Mouse (Mus musculus): ENCODE results near the gene Rapgef5.

The Rapgef5 gene

DNA sequence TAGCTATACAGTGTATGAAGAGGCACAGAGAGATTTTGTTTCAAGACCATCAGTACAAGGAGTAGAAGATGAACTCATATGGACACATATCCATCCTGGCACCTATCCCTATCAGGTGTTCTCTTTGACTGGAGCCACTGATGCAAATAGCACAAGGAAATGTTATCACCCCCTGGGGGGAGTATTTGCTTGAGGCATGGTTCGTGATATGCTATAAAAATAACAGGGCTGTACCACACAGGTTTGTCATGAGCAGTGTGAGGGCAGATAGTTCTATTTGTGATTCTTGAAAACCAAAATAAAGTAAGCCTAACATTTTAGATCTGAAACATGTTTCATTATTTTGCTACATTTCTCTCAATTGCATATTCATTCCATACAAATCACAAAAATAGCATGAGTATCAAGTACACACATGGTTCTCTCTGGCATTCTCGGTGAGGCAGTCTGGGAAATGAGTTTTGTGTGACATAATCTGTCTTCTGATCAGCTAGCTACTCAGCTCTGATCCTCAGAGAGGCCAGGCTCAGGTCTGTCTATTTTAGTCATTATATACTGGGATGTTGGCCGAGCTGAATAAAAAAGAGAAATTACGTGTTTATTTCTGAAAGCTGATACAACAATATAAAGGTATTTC is 12.3 kb downstream of the Rapgef5 start:
- DNase-seq (ENCODE audit: low read depth, low spot score): no peak

DNA sequence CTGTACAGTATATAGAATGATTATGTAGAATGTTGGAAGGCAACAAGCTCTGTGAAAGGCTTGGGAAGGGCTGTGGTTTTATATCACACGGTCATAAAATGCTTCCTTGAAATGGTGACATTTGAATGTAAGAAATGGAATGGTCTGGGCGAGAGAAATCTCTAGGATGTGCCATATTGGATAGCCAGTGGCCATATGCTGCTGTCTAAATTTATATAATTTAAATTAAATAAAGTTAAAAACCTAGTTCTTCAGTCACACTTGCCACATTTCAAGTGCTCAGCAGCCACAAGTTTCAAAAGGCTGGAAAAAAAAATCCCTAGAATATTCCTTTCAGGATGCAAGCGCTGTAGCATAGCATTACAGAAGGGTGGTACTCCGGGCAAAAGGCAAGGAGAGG is 14.8 kb downstream of the Rapgef5 start:
- no peak for DNase-seq (ENCODE audit: low read depth, low spot score)

DNA sequence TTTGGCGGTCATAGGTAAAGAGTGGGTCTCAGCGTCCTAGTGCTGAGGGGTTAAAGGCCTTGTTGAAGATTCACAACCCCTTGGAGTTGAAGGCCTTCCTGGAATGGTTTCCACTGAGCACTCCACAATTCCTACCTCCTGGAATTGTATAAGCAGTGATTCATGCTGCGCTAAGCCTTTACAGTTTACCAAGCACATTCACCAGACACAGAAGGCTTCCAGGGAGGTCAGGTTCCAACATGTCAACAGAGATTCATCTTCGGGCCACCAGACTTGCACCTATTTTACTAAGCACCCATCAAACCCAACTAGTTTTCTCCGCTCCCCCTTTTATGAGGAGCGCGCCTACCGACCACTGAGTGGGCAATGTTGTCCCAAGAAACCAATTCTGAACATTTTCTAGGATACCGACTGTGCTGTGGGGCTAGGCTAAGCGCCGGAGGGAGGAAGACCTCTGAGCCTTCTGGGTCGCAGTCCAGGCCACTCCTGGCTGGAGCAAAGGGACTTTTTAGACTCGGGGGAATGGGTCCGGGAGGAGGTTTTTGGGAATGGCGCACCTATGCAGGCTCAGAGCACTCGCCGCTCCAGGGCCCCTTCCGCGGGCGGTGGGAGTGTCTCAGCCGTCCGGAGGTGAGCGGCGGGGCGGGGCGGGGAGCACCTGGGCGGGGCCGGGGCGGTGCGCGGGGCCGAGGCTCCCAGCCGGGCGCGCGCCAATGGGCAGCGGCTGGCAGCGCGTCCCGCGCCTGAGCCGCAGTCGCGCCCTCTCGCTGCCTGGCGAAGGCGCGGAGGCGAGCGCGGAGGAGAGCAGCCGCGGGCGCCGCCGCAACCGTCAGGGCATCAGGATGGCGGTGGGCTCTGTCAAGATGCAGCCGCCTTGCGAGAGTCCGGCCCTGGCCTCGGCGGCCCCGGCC is 17.2 kb downstream of the Rapgef5 start:
- no peak for DNase-seq (ENCODE audit: low read depth, low spot score)

DNA sequence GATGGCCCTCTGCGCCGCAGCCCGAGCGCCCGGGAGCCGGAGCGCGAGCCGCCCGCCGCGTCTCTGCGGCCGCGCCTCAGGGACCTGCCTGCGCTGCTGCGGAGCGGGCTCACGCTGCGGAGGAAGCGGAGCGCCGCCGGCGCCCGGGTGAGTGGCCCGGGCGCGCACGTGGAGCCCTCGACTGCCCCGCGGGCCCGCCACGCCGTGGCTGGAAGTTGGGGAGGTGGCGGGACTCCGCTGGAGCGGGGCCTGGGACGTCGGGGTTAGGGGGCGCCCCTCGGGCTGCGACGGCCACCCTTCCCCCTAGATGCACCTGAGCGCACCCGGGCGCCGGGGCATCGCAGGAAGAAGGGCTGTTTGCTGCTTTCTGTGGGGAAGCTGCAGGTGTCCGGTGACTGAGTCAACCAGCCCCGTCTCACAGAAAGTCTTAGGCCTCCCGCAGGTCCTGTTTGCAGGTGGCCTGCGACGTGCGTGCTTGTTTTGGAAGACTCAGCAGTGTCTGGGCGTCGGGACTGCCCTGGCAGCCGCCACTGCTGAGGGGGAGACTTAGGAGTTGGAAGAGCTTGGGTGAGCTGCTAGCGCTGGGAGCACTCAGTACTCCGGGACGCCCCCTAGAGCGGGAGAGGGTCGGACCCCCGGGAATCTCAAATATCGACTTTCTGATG is 17.9 kb downstream of the Rapgef5 start:
- no peak for DNase-seq (ENCODE audit: low read depth, low spot score)

- no peak for DNase-seq (ENCODE audit: low read depth, low spot score)
Measured at GRCm38 (mm10) chr12:117540352-117540751, 24.1 kb downstream of the Rapgef5 start.

- no peak for DNase-seq (ENCODE audit: low read depth, low spot score)
Measured at GRCm38 (mm10) chr12:117545277-117545676, 29.0 kb downstream of the Rapgef5 start.

DNA sequence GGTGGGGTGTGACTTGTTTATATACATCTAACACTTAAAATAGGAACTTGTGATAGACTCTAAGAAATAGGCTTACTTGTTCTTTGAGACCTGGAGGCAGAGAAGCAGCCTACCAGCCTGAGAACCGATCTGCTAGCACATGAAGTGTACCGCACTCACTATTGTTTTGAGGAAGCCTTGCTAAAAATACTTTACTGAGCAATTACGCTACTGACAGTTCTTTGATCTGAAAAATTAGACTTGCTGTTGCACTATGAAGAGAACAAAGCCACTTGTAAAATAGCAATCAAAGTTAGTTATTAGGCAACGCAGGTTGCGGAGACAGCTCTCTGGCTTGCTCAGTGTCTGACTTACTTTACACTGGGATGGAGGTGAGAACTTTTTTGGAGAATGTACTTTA is 37.1 kb downstream of the Rapgef5 start:
- no peak for DNase-seq (ENCODE audit: low read depth, low spot score)

GRCm38 (mm10) chr12:117554612-117555063 is 38.4 kb downstream of the Rapgef5 start:
- DNase-seq (ENCODE audit: low read depth, low spot score): no peak

GRCm38 (mm10) chr12:117560450-117560849 is 44.2 kb downstream of the Rapgef5 start:
- no peak for DNase-seq (ENCODE audit: low read depth, low spot score)

GRCm38 (mm10) chr12:117561411-117562059 is 45.3 kb downstream of the Rapgef5 start:
- no peak for DNase-seq (ENCODE audit: low read depth, low spot score)

- no peak for DNase-seq (ENCODE audit: low read depth, low spot score)
Measured at GRCm38 (mm10) chr12:117562085-117562484, 45.8 kb downstream of the Rapgef5 start.

DNA sequence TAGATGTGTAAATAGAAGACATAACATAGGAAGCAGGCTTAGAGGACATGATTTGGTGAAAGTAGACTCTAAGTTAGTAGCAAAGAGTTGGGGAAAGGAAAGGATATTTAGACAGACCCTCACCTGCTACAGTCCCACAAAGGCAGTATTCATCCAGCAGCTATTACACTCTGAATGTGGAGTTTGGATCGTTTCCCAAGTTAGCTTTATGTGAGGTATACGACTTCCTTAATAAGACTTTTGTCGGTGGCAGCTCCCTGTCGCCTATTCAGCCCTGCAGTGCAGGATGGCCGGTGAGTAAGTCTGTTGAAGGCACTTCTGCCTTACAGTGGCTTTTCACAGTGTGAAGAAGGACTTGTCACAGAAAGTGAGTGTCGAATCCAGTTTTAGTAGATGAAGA is 47.6 kb downstream of the Rapgef5 start:
- DNase-seq (ENCODE audit: low read depth, low spot score): no peak

- DNase-seq (ENCODE audit: low read depth, low spot score): no peak
Measured at GRCm38 (mm10) chr12:117566298-117566697, 50.0 kb downstream of the Rapgef5 start.

- DNase-seq (ENCODE audit: low read depth, low spot score): no peak
Measured at GRCm38 (mm10) chr12:117569671-117570070, 53.4 kb downstream of the Rapgef5 start.

DNA sequence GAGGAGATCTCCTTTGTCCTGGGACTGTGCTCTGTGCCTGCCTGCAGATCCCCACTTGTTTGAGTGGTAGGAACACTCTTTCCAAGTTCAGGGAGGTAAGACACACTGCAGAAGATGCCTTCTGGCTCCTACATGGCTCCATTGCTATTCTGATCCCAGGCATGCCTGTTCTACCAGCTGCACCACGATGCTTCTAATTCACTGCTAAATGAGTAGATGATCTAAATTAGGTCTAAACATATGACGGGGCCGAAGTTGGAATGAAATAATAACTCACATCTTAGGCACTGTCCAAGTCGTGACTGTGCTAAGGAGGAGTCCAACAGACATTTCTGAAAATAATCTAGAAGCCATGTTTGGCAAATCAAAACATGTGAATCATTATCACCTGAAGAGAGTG is 68.0 kb downstream of the Rapgef5 start:
- no peak for DNase-seq (ENCODE audit: low read depth, low spot score)

DNA sequence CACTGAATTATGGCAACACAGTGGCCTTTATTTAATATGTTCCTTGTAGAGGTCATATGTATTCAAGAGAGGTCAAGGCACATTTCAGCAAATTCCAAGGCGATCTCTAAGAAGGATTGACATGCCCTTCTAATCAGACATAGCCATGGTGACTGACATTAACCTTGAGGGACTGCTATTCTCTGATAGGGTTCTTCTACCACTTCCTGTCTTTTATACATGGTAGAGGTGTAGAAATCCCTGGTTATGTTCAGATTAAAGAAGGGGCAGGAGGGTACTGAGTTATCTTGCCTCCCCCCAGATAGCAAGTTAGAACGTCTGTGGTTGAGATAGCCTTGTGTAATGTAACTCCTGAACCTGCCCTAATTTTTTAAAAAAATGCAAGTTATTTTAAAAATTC is 69.1 kb downstream of the Rapgef5 start:
- DNase-seq (ENCODE audit: low read depth, low spot score): no peak

DNA sequence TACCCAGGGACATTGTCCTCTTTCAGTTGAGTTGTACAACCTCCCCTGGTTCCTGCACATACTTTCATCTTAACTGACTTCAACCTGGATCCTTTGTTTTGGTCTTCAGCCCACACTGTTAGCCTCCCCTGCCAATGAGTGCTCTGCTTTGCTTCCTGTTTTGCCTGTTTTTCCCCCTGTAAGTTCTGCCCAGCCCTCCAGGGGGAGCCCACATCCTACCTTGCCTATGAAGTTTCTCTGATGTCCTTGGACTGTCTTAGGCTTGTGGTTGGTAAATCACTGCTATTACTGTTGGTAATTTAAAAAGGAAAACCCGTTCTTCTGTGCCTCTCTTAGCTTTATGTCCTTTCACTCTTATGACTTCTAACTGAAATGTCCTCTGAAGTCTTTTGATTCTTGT is 69.8 kb downstream of the Rapgef5 start:
- DNase-seq (ENCODE audit: low read depth, low spot score): peak; percentile 39

GRCm38 (mm10) chr12:117589186-117589585 is 72.9 kb downstream of the Rapgef5 start:
- DNase-seq (ENCODE audit: low read depth, low spot score): no peak

GRCm38 (mm10) chr12:117592019-117592418 is 75.7 kb downstream of the Rapgef5 start:
- no peak for DNase-seq (ENCODE audit: low read depth, low spot score)

DNA sequence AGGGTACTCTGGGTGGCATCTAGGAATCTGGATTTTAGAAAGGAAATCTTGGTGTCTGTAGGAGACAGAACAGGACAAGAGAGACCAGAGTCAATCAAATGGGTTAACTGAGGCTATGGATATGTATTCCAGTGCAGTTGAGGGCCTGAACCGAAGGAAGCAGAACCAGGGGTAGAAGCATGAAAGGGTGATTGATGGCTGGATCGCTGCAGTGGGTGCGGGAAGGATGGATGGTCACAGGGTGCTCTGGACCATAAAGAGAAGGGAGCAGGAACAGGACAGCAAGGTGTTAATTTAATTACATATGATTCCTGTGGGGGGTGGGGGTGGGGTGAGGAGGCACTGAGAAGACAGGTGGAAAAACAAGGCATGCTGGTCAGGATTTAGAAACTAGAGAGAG is 76.3 kb downstream of the Rapgef5 start:
- no peak for DNase-seq (ENCODE audit: low read depth, low spot score)

GRCm38 (mm10) chr12:117595179-117595578 is 78.9 kb downstream of the Rapgef5 start:
- no peak for DNase-seq (ENCODE audit: low read depth, low spot score)

DNA sequence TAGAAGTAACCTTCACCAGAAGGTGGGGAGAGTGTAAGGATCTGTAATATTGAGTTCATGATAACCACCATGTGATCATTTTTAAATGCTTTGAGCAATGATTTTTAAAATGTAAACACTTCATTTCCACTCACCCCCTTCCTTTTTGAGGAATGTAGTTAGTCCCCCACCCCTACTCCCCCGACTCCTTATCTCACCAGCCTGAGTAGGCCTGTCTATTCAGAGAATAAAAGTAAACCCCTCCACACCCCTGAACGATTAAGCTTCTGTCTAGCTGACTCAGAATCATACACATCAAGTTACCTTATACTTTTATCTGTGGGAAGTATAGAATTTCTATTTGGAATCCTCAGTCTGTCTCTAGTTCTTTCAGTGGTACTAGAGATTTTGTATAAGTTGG is 81.9 kb downstream of the Rapgef5 start:
- no peak for DNase-seq (ENCODE audit: low read depth, low spot score)
